Mouse (Mus musculus): ENCODE results near the gene Gpc3. TPM values are rescaled to one million over a fixed set of nuclear protein-coding genes. Genes with fewer than 3 reads are reported as not detected.
"Not testable (repeated sequence)": the region's sequence is repeated elsewhere in the genome, so short reads cannot be mapped to it uniquely, and the experiment has no call there.

Gpc3 gene
- polyA plus RNA-seq, 1 experiment = 3.4 TPM

DNA sequence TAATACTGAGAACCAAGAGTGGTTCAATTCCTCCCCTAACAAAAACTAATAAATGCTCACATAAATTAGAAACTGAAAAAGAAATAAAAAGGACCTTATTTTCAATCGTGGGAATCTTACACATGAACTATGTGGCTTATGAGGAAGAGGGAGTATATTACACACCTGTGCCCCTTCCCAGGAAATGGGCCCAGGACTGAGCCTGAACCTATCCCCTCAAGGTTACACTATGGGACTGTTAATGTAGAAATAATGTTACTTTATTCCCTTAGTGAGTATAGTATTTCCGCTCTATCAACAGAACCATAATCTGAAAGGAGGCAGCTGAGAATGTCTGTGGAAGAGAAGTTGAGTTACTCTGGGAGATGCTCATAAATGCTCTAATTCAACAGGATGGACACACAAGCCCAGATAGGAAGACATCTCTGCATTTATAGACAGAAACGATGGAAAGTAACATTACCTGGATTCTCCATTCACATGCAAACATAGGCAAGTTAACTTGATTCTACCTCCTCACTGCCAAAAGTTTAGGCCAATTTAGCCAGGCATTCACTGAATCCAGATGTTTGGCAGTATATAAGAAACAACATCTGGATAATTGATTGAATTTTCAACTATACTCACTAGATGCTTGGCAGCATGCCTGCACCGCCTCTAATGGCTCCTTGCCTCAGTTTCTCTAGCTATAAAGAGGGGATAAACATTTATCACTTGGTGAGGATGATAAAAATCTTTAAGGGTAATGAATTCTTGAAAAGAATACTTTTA, 251.3 kb downstream of the Gpc3 start:
- no peaks in the 10 kb centered on the region for H3K27me3 ChIP-seq (ENCODE audit: control insufficient read depth, insufficient read depth, low read length)
- DNase-seq (ENCODE audit: low read depth in 1 of 2, low spot score in 2 of 2) = no peak
- TF ChIP-seq CTCF (IDR thresholded peaks at IDR 0.05; ENCODE audit: extremely low read depth, insufficient read depth, insufficient read length, insufficient replicate concordance) = no peak
- TF ChIP-seq POLR2A (IDR thresholded peaks at IDR 0.05; ENCODE audit: low read depth, low read length) = no peak
- no peaks in the 10 kb centered on the region for H3K4me1 ChIP-seq (ENCODE audit: control insufficient read depth, insufficient read depth, insufficient read length)
- 90% methylated on average over 4 of the region's 4 CpGs for WGBS
- no peak overlapping the region for H3K27ac ChIP-seq (ENCODE audit: insufficient read depth, low read length)
- no peaks in the 10 kb centered on the region for H3K36me3 ChIP-seq (ENCODE audit: control insufficient read depth, insufficient read depth, low read length)
- H3K4me3 ChIP-seq (ENCODE audit: extremely low read depth, insufficient read depth, insufficient read length) = no peak overlapping the region

DNA sequence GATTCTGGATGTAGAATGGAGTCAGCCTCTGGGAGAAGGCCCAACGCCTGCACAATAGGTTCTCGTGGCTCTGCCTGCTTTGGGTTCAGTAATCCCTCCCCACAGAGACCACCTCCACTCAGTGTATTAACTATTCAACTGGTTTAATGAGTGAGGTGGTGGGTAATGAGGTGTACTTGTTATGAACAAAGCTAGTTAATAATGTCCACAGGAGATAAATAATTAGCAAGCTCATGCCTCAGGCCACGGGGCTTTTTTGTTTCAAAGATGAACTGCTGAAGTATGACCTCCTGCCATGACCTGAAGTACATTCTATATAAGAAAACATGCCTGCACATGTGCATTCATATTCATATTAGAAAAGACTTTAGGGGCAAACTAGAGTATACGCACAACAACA, 260.8 kb downstream of the Gpc3 start:
- Histone ChIP-seq H3K27ac (ENCODE audit: insufficient read depth, low read length) (no peak overlapping the region), H3K27me3 (ENCODE audit: control insufficient read depth, insufficient read depth, low read length) (no peaks in the 10 kb centered on the region), H3K36me3 (ENCODE audit: control insufficient read depth, insufficient read depth, low read length) (no peaks in the 10 kb centered on the region), H3K4me3 (ENCODE audit: extremely low read depth, insufficient read depth, insufficient read length) (no peak overlapping the region), H3K4me1 (ENCODE audit: control insufficient read depth, insufficient read depth, insufficient read length) (no peaks in the 10 kb centered on the region)
- DNase-seq (ENCODE audit: low read depth in 1 of 2, low spot score in 2 of 2) = no peak
- TF ChIP-seq POLR2A (IDR thresholded peaks at IDR 0.05; ENCODE audit: low read depth, low read length) (no peak), CTCF (IDR thresholded peaks at IDR 0.05; ENCODE audit: extremely low read depth, insufficient read depth, insufficient read length, insufficient replicate concordance) (no peak)
- WGBS = 86% methylated on average over 4 of the region's 4 CpGs

DNA sequence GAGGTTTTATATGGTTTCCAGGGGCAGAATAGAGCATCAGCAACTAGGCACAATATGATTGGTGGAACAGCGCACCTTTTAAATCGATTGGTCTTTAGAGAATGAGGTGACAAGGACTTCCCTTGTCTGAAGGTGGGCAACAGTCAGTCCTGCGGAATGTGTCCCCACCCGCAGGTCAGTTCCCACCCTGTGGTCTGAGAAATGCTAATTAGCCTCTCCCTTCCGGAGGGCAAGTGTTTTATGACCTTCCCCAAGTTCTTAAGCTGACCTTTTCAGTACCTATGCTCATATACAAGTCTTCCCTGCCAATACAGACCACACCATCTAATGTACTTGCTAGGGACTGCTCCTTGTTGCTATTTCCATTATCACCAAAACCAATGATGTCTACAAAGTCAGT, 263.1 kb downstream of the Gpc3 start:
- H3K27me3 ChIP-seq (ENCODE audit: control insufficient read depth, insufficient read depth, low read length); H3K4me1 ChIP-seq (ENCODE audit: control insufficient read depth, insufficient read depth, insufficient read length); H3K27ac ChIP-seq (ENCODE audit: insufficient read depth, low read length); DNase-seq (ENCODE audit: low read depth in 1 of 2, low spot score in 2 of 2); H3K36me3 ChIP-seq (ENCODE audit: control insufficient read depth, insufficient read depth, low read length); H3K4me3 ChIP-seq (ENCODE audit: extremely low read depth, insufficient read depth, insufficient read length): not testable (repeated sequence)
- WGBS = 66% methylated on average over 5 of the region's 5 CpGs

DNA sequence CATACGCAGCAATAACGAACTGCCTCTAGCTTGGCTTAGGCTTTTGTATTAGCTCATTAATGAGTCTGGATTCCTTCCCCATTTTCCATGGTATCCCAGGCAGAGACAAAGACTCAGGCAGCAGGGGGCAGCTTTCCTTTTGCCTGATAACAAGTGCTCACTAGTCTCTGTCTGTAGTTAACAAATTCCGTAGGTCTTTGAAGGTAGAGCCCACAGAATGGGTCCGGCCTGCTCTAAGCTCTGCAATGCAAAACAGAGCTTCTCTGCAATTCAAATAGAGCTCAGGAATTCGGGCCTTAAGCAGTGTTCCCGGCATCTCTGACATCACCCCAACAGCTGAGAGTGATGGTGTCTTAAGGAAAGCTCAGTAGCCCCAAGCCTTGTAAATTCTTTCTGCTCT, 265.0 kb downstream of the Gpc3 start:
- Histone ChIP-seq H3K27me3 (ENCODE audit: control insufficient read depth, insufficient read depth, low read length) (no peaks in the 10 kb centered on the region), H3K4me3 (ENCODE audit: extremely low read depth, insufficient read depth, insufficient read length) (no peak overlapping the region), H3K4me1 (ENCODE audit: control insufficient read depth, insufficient read depth, insufficient read length) (no peaks in the 10 kb centered on the region), H3K27ac (ENCODE audit: insufficient read depth, low read length) (no peak overlapping the region), H3K36me3 (ENCODE audit: control insufficient read depth, insufficient read depth, low read length) (no peaks in the 10 kb centered on the region)
- WGBS = 71% methylated on average over 6 of the region's 6 CpGs
- TF ChIP-seq POLR2A (IDR thresholded peaks at IDR 0.05; ENCODE audit: low read depth, low read length) = no peak
- no peak for TF ChIP-seq CTCF (IDR thresholded peaks at IDR 0.05; ENCODE audit: extremely low read depth, insufficient read depth, insufficient read length, insufficient replicate concordance)
- DNase-seq (ENCODE audit: low read depth in 1 of 2, low spot score in 2 of 2) = no peak

DNA sequence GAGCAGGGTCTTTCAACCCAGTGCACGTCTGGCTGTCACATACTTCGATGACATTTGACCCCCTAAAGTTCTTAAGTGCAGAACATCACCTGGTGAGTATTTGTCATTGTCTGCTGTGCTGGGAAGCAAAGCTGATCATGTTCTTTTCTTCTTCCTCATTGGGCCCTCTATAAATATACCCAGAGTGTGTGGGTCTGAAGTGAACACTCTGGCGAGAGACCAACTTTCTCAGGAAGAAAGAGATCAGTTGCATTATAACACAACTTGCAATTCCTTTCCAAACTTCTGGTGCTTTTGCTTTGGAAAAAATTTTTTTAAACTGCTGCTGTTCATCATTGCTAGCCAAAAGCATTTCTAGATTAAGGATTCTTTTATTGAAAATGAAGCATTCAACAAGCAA, 269.7 kb downstream of the Gpc3 start:
- Histone ChIP-seq H3K4me1 (ENCODE audit: control insufficient read depth, insufficient read depth, insufficient read length) (no peaks in the 10 kb centered on the region), H3K36me3 (ENCODE audit: control insufficient read depth, insufficient read depth, low read length) (no peaks in the 10 kb centered on the region), H3K27me3 (ENCODE audit: control insufficient read depth, insufficient read depth, low read length) (no peaks in the 10 kb centered on the region), H3K27ac (ENCODE audit: insufficient read depth, low read length) (no peak overlapping the region), H3K4me3 (ENCODE audit: extremely low read depth, insufficient read depth, insufficient read length) (no peak overlapping the region)
- 75% methylated on average over 3 of the region's 3 CpGs for WGBS
- DNase-seq (ENCODE audit: low read depth in 1 of 2, low spot score in 2 of 2) = no peak
- TF ChIP-seq POLR2A (IDR thresholded peaks at IDR 0.05; ENCODE audit: low read depth, low read length) (no peak), CTCF (IDR thresholded peaks at IDR 0.05; ENCODE audit: extremely low read depth, insufficient read depth, insufficient read length, insufficient replicate concordance) (no peak)

DNA sequence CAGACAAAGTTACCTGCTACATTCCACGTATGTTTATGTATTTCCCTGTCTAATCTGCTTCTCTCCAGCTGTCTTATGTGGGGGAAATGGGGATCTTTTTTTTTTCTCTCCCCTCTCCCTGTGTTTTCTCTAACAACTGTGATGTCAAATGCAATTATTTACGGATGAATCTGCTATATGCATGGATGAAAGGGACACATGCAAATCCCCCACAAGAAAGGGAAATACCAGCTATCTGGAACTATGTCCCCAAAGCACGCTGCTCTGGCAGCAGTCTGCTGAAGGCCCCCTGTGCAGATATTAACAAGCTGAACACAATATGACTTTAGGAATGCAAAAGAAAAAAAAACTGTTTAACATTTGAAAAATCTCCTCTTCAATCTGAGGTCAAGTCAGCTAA, 273.5 kb downstream of the Gpc3 start:
- H3K27me3 ChIP-seq (ENCODE audit: control insufficient read depth, insufficient read depth, low read length) = no peaks in the 10 kb centered on the region
- no peaks in the 10 kb centered on the region for H3K36me3 ChIP-seq (ENCODE audit: control insufficient read depth, insufficient read depth, low read length)
- H3K27ac ChIP-seq (ENCODE audit: insufficient read depth, low read length) = no peak overlapping the region
- H3K4me3 ChIP-seq (ENCODE audit: extremely low read depth, insufficient read depth, insufficient read length) = no peak overlapping the region
- TF ChIP-seq CTCF (IDR thresholded peaks at IDR 0.05; ENCODE audit: extremely low read depth, insufficient read depth, insufficient read length, insufficient replicate concordance) = no peak
- TF ChIP-seq POLR2A (IDR thresholded peaks at IDR 0.05; ENCODE audit: low read depth, low read length) = no peak
- WGBS = 71% methylated on average over 3 of the region's 3 CpGs
- no peaks in the 10 kb centered on the region for H3K4me1 ChIP-seq (ENCODE audit: control insufficient read depth, insufficient read depth, insufficient read length)
- DNase-seq (ENCODE audit: low read depth in 1 of 2, low spot score in 2 of 2) = no peak

DNA sequence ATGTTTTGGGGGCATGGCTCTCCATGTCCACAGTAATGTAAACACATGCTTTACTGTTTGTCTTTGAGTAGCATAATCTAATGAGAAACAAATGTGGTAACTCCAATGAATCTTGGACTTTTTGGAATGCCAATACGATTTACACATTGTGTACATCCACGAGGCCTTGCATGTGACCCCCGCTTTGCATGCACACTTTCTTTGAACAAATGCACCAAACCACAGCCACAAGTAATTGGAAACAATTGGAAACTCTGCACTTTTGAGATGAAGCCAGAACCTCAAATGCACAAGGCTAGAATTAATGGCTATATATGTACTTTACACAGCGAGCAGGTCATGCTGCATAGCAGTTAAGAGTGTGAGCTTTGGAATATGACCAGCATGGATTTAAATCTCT, 292.0 kb downstream of the Gpc3 start:
- WGBS = 84% methylated on average over 4 of the region's 4 CpGs
- no peaks in the 10 kb centered on the region for H3K36me3 ChIP-seq (ENCODE audit: control insufficient read depth, insufficient read depth, low read length)
- H3K4me1 ChIP-seq (ENCODE audit: control insufficient read depth, insufficient read depth, insufficient read length) = no peaks in the 10 kb centered on the region
- no peak overlapping the region for H3K4me3 ChIP-seq (ENCODE audit: extremely low read depth, insufficient read depth, insufficient read length)
- no peak for DNase-seq (ENCODE audit: low read depth in 1 of 2, low spot score in 2 of 2)
- H3K27me3 ChIP-seq (ENCODE audit: control insufficient read depth, insufficient read depth, low read length) = no peaks in the 10 kb centered on the region
- no peak overlapping the region for H3K27ac ChIP-seq (ENCODE audit: insufficient read depth, low read length)
- TF ChIP-seq CTCF (IDR thresholded peaks at IDR 0.05; ENCODE audit: extremely low read depth, insufficient read depth, insufficient read length, insufficient replicate concordance) (no peak), POLR2A (IDR thresholded peaks at IDR 0.05; ENCODE audit: low read depth, low read length) (no peak)

All from spleen, adult 2 months (tissue).